Mouse (Mus musculus): ENCODE measurements around the gene Dnttip1.

Gene Dnttip1

GRCm38 (mm10) chr2:164754800-164755199 is 9.0 kb downstream of the Dnttip1 start:
- no peak for DNase-seq

DNA sequence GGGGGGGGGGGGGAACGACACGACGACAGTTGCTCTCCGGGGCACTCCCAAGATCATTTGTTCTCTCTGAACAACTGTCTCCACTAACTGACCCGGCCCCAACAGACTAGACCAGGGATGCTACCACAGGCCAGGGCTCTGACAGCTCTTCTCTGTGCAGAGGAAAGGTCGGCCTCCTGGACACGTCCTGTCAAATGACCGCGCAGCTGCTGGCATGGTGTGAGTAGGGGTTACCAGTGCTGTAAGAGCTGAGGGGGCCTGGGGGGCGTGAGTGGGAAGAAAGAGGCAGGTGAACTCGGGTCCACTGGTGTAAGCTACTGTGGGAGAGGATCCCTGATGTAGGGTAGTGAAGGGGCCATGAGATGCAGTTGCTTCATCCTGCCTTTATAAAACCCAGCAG is 12.1 kb downstream of the Dnttip1 start:
- DNase-seq: no peak

- DNase-seq: no peak
These were observed 12.9 kb downstream of the Dnttip1 start for GRCm38 (mm10) chr2:164758692-164759091.

- no peak for DNase-seq
These were observed 14.5 kb downstream of the Dnttip1 start for GRCm38 (mm10) chr2:164760059-164760833.

- DNase-seq: no peak
These were observed 15.7 kb downstream of the Dnttip1 start for GRCm38 (mm10) chr2:164761502-164761901.

- DNase-seq: no peak
These were observed 16.2 kb downstream of the Dnttip1 start for GRCm38 (mm10) chr2:164761971-164762370.

DNA sequence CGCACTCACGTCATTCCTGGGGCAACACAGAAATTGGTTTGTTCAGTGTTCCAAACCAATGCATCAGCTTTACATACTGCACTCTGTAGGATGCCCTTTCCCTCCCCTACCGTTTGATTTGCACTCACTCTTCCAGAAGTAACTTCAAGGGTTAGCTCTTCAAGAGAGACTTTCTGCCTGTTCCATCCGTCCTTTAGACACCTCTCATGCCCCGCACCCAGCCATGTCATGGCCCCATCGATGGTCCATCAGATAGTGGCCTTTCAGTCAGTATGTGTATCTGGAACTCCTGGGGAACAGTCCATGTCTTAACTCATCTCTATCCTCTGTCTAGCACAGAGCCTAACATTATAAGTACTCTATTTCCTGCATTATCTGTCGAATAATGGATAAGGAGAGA is 16.8 kb downstream of the Dnttip1 start:
- DNase-seq: no peak

DNA sequence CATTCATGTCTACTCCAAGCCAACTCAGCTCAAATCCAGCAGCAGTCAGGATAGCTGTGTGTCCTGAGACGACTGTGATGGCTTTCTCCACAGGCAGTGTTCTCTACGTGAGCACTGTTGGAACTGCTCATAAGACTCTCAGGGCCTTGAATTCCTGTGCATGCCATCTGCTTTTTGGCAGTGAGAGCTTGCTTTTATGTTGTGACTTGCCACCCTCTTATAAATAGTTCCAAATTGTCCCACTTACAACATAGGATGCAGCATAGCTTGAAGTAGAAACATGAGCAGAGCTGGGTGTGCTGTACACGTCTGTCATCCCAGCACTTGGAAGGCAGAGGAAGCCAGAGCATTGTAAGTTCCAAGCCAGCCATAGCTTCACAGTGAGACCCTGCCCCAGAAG is 20.1 kb downstream of the Dnttip1 start:
- no peak for DNase-seq

- DNase-seq: no peak
These were observed 22.2 kb downstream of the Dnttip1 start for GRCm38 (mm10) chr2:164767812-164768540.

DNA sequence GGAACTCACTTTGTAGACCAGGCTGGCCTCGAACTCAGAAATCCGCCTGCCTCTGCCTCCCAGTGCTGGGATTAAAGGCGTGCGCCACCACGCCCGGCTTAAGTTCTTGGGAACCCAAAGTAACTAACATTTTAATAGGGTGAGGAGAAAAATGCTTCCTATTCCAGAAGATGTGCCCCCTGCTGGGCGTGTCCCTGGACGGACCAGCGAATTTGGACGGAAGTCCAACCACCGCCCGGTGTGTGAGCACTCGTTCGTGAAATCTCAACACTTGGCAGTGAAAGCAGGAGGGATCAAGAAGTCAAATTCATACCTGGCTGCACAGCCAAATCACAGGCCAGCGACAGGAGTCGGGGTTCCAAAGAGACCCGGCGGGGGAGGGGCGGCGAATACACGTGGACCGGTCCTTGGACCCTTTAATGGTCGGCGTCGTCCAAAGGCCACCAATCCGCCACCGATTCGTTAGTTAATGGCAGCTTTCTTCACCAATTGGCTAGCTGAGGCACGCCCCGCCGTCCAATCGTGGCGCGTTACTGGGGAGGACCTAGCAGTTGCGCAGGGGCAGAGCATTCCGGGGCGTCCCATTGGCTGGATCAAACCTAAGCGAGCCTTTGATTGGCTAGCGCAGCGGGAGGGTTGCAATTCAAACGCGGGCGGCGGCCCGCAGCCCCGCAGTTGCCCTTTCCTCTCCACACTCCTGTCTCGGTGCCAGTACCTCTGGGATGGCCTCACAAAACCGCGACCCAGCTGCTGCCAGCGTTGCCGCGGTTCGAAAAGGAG is 23.7 kb downstream of the Dnttip1 start, which contains the start of gene Ube2c:
Ube2c (plus strand) TSS at position 641 of the 780 bp plus-strand sequence.
- DNase-seq: peak; percentile 99

DNA sequence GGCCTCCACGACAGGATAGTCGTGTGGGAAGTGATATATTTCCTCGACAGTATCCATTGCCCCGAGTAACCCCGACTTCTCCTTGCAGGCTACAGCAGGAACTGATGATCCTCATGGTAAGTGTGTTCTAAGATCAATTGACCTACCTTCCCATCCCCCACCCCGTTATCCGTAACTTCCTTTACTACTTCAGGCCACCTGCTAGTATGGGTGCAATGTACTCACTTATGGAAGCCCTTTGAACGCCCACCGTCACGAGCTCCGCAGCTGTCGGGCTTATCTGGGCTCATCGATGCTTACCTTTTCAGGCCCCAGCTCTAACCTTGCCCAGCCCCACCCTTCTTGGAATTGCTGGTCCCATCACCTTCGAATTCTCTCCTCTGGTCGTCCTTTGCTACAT is 24.5 kb downstream of the Dnttip1 start:
- no peak for DNase-seq

DNA sequence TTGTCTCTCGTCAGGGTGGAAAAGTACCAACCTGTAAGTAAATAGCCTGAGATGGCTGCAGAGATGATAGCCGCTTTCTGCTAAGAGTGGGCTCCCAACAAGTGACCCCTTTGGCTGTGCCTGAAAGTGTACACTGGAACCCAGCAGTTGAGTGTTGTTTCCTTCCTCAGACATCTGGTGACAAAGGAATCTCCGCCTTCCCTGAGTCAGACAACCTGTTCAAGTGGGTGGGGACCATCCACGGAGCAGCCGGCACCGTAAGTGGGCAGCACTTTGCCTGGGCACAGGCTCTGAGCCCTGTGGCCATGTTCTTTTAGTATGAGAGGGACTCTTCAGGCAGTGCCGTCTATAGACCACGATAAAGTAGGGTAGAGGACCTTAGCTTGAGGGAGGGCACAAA is 25.3 kb downstream of the Dnttip1 start:
- no peak for DNase-seq

- DNase-seq: no peak
These were observed 27.6 kb downstream of the Dnttip1 start for GRCm38 (mm10) chr2:164773229-164773988.

- DNase-seq: no peak
These were observed 28.2 kb downstream of the Dnttip1 start for GRCm38 (mm10) chr2:164773989-164774364.

GRCm38 (mm10) chr2:164776130-164776529 is 30.3 kb downstream of the Dnttip1 start:
- no peak for DNase-seq

DNA sequence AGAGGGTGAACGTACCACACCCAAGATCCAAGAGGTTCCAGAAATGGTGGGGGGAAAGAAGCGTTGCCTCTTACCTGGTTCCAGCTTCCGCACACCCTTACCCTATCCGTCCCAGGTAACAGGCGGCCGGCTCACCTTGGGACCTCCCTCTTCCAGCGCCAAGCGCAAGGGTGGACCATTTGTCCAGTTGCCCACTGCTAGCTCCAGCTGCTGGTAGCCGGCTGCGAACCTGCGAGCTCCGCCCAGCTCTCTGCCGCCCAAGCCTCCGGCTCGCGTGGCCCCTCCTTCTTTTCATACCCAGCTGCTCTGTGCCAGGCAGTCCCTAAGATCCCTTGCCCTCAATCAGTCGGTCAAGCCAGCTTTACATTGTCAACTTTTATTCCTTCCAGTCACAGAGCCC is 31.0 kb downstream of the Dnttip1 start:
- no peak for DNase-seq

GRCm38 (mm10) chr2:164777246-164778014 is 31.6 kb downstream of the Dnttip1 start:
- no peak for DNase-seq

- DNase-seq: no peak
These were observed 32.2 kb downstream of the Dnttip1 start for GRCm38 (mm10) chr2:164778015-164778287.

DNA sequence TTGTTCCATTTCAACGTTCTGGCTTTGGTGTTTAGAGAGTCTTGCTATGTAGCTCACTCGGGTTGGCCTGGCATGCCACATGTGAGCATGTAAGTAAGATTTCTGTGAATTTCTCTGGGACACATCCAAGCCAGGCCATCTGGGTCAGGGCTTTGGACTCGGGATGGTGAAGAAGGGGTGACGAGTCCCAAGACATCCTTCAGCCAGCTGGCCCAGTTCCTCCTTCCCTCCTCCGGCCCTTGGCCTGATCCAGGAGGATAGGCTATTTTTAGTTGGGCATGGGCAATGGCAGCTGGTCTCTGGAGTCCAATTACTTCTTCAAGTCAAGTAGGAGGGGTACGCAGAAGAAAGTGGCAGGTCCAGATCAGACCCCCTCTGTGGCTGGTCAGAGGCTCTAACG is 33.0 kb downstream of the Dnttip1 start:
- DNase-seq: no peak

GRCm38 (mm10) chr2:164779481-164780086 is 33.8 kb downstream of the Dnttip1 start, which contains the start of gene Tnnc2:
Tnnc2 (minus strand) TSS chr2:164779967.
- no peak for DNase-seq

DNA sequence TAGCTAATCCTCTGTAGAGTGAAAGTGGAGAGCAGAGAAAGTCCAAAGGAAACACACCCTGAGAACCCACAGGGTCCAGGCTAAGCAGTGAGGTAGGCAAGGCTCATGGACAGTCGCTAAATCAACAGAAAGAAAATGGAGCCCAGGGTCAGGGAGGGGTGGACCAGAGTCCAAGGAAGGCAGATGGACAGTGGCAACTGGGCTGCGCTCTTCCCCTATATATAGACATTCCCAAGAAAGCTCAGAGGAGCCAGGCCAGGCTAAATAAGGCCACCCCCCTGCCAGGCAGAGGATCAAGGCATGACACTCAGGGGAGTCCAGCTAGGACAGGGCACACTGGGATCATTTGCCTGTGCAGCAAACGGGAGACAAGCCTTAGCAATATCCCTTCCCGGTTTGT is 36.1 kb downstream of the Dnttip1 start:
- no peak for DNase-seq
